Mouse (Mus musculus): ENCODE results near the gene Col27a1. TPM values are rescaled to one million over a fixed set of nuclear protein-coding genes. Genes with fewer than 3 reads are reported as not detected.
A peak's percentile ranks its signal among the peaks of the same experiment; 100 is the strongest.

The Col27a1 gene
- polyA plus RNA-seq, 1 experiment from 2014 or later, result 3.8 TPM

DNA sequence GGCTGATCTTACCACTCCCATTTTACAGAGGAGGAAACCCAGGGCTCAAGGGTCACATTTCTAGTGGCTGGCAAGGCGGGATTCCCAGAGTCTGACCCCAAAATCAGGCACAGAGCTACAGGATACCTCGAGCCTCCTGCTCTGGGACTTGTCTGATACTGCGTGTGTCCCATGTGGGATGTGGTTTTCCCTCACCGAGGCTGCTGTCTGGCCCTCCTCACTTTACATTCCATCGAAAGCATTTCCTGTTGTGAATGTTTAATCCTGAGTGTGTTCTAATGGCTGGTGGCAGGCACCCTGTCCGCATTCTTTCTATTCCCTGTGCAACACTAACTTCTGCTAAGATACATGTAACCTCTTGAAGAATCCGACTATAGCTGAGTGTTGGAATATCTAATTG is 24.3 kb downstream of the Col27a1 start:
- Histone ChIP-seq H3K27ac (ENCODE audit: poor library complexity, severe bottlenecking) (peak overlapping the region; percentile 2; the same call in 1 of the 2 replicates), H3K4me1 (replicated peaks) (peaks cover 40% of the 10 kb centered on the region), H3K27me3 (replicated peaks) (no peaks in the 10 kb centered on the region), H3K9me3 (replicated peaks) (no peaks in the 10 kb centered on the region), H3K4me3 (no peak overlapping the region), H3K36me3 (no peaks in the 10 kb centered on the region), H3K9ac (0 out of 2 replicates have a peak overlapping the region, but pooled peaks have one; percentile 31), H3K4me2 (no peak overlapping the region)
- WGBS, result 26% methylated on average over 7 of the region's 7 CpGs
- ATAC-seq (ENCODE audit: insufficient number of reproducible peaks, low FRiP score), result no peak

- no peak overlapping the region for H3K4me2 ChIP-seq
- no peak overlapping the region for H3K9ac ChIP-seq
- 81% methylated on average over 5 of the region's 5 CpGs for WGBS
- no peak overlapping the region for H3K27ac ChIP-seq (ENCODE audit: poor library complexity, severe bottlenecking)
- H3K4me1 ChIP-seq (replicated peaks), result peaks cover 35% of the 10 kb centered on the region
- H3K4me3 ChIP-seq, result no peak overlapping the region
- H3K9me3 ChIP-seq (replicated peaks), result no peaks in the 10 kb centered on the region
- no peaks in the 10 kb centered on the region for H3K36me3 ChIP-seq
- no peaks in the 10 kb centered on the region for H3K27me3 ChIP-seq (replicated peaks)
- ATAC-seq (ENCODE audit: insufficient number of reproducible peaks, low FRiP score), result no peak
These were observed 24.9 kb downstream of the Col27a1 start for GRCm38 (mm10) chr4:63238722-63239121.

- H3K4me3 ChIP-seq, result no peak overlapping the region
- H3K27ac ChIP-seq (ENCODE audit: poor library complexity, severe bottlenecking), result no peak overlapping the region
- H3K4me2 ChIP-seq, result no peak overlapping the region
- 88% methylated on average over 3 of the region's 3 CpGs for WGBS
- no peaks in the 10 kb centered on the region for H3K27me3 ChIP-seq (replicated peaks)
- H3K9ac ChIP-seq, result no peak overlapping the region
- H3K36me3 ChIP-seq, result no peaks in the 10 kb centered on the region
- peaks cover 19% of the 10 kb centered on the region for H3K4me1 ChIP-seq (replicated peaks)
- no peaks in the 10 kb centered on the region for H3K9me3 ChIP-seq (replicated peaks)
- ATAC-seq (ENCODE audit: insufficient number of reproducible peaks, low FRiP score), result no peak
These were observed 27.2 kb downstream of the Col27a1 start for GRCm38 (mm10) chr4:63241031-63241430.

DNA sequence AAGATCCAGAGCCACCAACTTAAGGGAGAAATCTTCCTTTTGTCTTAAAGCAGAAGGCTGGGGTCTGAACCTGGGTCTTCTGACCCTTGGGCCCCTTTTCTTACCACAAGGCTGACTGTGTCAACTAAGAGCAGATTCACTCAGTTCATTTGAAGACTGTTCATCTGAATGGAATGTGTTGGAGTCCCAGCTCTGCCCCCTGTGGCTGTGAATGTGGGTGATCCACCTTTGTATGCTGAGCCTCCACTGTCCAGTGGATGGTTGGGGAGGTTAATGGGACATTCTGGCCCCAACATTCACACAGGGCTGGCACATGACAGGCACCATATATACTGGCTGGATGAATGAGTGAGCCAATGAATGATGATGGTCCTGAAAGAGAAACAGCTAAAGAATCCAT is 34.2 kb downstream of the Col27a1 start:
- Histone ChIP-seq H3K9me3 (replicated peaks) (no peaks in the 10 kb centered on the region), H3K4me2 (no peak overlapping the region), H3K36me3 (no peaks in the 10 kb centered on the region), H3K4me1 (replicated peaks) (no peaks in the 10 kb centered on the region), H3K4me3 (no peak overlapping the region), H3K27me3 (replicated peaks) (no peaks in the 10 kb centered on the region), H3K27ac (ENCODE audit: poor library complexity, severe bottlenecking) (no peak overlapping the region), H3K9ac (no peak overlapping the region)
- ATAC-seq (ENCODE audit: insufficient number of reproducible peaks, low FRiP score), result no peak

GRCm38 (mm10) chr4:63248951-63249350 is 35.1 kb downstream of the Col27a1 start:
- no peaks in the 10 kb centered on the region for H3K36me3 ChIP-seq
- 59% methylated on average over 6 of the region's 6 CpGs for WGBS
- ATAC-seq (ENCODE audit: insufficient number of reproducible peaks, low FRiP score), result no peak

DNA sequence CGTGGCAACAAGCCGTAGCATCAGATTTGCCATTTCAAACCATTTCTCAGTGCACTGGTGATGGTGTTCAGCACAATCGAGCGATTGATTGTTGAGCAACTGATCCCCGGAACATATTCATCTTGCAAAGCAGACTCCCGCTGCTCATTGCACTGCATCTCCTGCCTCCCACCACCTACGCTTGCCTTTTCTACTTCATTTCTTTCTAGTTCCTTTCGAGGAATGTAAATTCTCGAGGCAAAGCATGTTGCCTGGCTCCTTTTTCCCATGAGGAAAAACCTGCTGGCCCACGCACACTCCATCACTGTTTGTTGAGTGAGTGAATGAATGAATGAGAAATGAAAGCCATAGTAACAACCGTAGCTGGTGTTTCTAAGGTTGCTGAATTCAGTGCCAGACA is 38.0 kb downstream of the Col27a1 start:
- 85% methylated on average over 11 of the region's 11 CpGs for WGBS
- 0 out of 2 replicates have a peak, but pooled peaks cover 2% of the 10 kb centered on the region for H3K36me3 ChIP-seq

More at GRCm38 (mm10) chr4:63248951-63249350, 35.1 kb downstream of the Col27a1 start:
- H3K27me3 ChIP-seq (replicated peaks), result no peaks in the 10 kb centered on the region
- H3K4me2 ChIP-seq, result no peak overlapping the region
- no peak overlapping the region for H3K4me3 ChIP-seq
- no peaks in the 10 kb centered on the region for H3K9me3 ChIP-seq (replicated peaks)
- H3K4me1 ChIP-seq (replicated peaks), result no peaks in the 10 kb centered on the region
- H3K9ac ChIP-seq, result no peak overlapping the region
- no peak overlapping the region for H3K27ac ChIP-seq (ENCODE audit: poor library complexity, severe bottlenecking)

DNA sequence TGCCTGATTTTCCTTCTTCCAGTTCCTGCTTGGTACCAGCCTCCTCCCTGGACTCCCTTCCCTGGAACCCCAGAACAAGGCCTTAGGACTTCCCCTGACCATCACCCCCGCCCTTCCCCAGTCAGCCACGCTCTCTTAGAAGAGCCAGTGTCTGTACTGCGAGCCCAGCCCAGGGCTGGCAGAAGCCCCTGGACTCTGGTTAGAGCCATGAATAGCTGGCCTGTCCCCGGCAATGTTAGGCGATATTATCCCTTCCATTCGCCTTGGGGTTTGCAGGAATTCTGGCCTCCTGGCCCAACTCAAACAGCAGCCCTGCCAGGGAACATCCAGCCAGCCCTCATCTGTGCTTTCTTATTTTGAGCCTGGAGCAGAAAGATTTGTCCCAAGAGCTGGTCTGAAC is 39.9 kb downstream of the Col27a1 start:
- ATAC-seq (ENCODE audit: insufficient number of reproducible peaks, low FRiP score), result no peak
- 0 out of 2 replicates have a peak, but pooled peaks cover 2% of the 10 kb centered on the region for H3K36me3 ChIP-seq
- 77% methylated on average over 6 of the region's 6 CpGs for WGBS

More for the DNA sequence above, 38.0 kb downstream of the Col27a1 start:
- no peaks in the 10 kb centered on the region for H3K9me3 ChIP-seq (replicated peaks)
- H3K4me3 ChIP-seq, result no peak overlapping the region
- no peaks in the 10 kb centered on the region for H3K27me3 ChIP-seq (replicated peaks)
- no peaks in the 10 kb centered on the region for H3K4me1 ChIP-seq (replicated peaks)
- H3K9ac ChIP-seq, result no peak overlapping the region
- ATAC-seq (ENCODE audit: insufficient number of reproducible peaks, low FRiP score), result no peak
- no peak overlapping the region for H3K4me2 ChIP-seq
- no peak overlapping the region for H3K27ac ChIP-seq (ENCODE audit: poor library complexity, severe bottlenecking)

GRCm38 (mm10) chr4:63254151-63254550 is 40.3 kb downstream of the Col27a1 start:
- no peaks in the 10 kb centered on the region for H3K4me1 ChIP-seq (replicated peaks)
- H3K9ac ChIP-seq, result no peak overlapping the region
- no peak overlapping the region for H3K27ac ChIP-seq (ENCODE audit: poor library complexity, severe bottlenecking)
- no peaks in the 10 kb centered on the region for H3K27me3 ChIP-seq (replicated peaks)
- H3K4me3 ChIP-seq, result no peak overlapping the region
- no peaks in the 10 kb centered on the region for H3K9me3 ChIP-seq (replicated peaks)
- 0 out of 2 replicates have a peak, but pooled peaks cover 2% of the 10 kb centered on the region for H3K36me3 ChIP-seq
- ATAC-seq (ENCODE audit: insufficient number of reproducible peaks, low FRiP score), result no peak
- 71% methylated on average over 2 of the region's 2 CpGs for WGBS
- H3K4me2 ChIP-seq, result no peak overlapping the region

More for the DNA sequence above, 39.9 kb downstream of the Col27a1 start:
- no peak overlapping the region for H3K4me3 ChIP-seq
- H3K27me3 ChIP-seq (replicated peaks), result no peaks in the 10 kb centered on the region
- no peak overlapping the region for H3K9ac ChIP-seq
- no peak overlapping the region for H3K4me2 ChIP-seq
- no peaks in the 10 kb centered on the region for H3K9me3 ChIP-seq (replicated peaks)
- no peaks in the 10 kb centered on the region for H3K4me1 ChIP-seq (replicated peaks)
- H3K27ac ChIP-seq (ENCODE audit: poor library complexity, severe bottlenecking), result no peak overlapping the region

- Histone ChIP-seq H3K4me2 (no peak overlapping the region), H3K9me3 (replicated peaks) (no peaks in the 10 kb centered on the region), H3K27ac (ENCODE audit: poor library complexity, severe bottlenecking) (no peak overlapping the region), H3K4me1 (replicated peaks) (peaks cover 19% of the 10 kb centered on the region), H3K9ac (no peak overlapping the region), H3K36me3 (0 out of 2 replicates have a peak, but pooled peaks cover 2% of the 10 kb centered on the region), H3K4me3 (no peak overlapping the region), H3K27me3 (replicated peaks) (no peaks in the 10 kb centered on the region)
- no peak for ATAC-seq (ENCODE audit: insufficient number of reproducible peaks, low FRiP score)
- WGBS, result 73% methylated on average over 2 of the region's 2 CpGs
These were observed 42.6 kb downstream of the Col27a1 start for GRCm38 (mm10) chr4:63256371-63256770.

DNA sequence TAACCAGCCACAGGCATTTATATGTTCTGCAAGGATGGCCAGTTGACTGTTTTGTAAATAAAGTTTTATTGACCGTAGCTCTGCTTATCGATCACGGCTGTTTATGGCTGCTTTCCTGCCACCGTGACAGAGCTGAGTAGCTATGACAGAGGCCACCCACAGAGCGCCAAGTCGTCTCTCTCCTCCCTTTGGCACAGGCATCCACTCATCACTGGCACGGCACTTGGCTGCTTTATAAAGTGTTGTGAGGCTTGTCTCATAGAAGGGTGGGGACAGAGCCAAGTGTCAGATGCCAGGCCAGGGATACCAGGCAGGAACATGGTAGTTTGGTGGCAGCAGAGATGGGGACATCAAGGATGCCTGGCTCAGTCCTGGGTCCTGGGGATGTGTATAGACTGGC is 43.5 kb downstream of the Col27a1 start:
- Histone ChIP-seq H3K27me3 (replicated peaks) (no peaks in the 10 kb centered on the region), H3K36me3 (0 out of 2 replicates have a peak, but pooled peaks cover 2% of the 10 kb centered on the region), H3K27ac (ENCODE audit: poor library complexity, severe bottlenecking) (no peak overlapping the region), H3K4me1 (replicated peaks) (peaks cover 26% of the 10 kb centered on the region), H3K4me3 (no peak overlapping the region), H3K9me3 (replicated peaks) (no peaks in the 10 kb centered on the region), H3K4me2 (no peak overlapping the region), H3K9ac (no peak overlapping the region)
- no peak for ATAC-seq (ENCODE audit: insufficient number of reproducible peaks, low FRiP score)
- WGBS, result 86% methylated on average over 7 of the region's 7 CpGs

DNA sequence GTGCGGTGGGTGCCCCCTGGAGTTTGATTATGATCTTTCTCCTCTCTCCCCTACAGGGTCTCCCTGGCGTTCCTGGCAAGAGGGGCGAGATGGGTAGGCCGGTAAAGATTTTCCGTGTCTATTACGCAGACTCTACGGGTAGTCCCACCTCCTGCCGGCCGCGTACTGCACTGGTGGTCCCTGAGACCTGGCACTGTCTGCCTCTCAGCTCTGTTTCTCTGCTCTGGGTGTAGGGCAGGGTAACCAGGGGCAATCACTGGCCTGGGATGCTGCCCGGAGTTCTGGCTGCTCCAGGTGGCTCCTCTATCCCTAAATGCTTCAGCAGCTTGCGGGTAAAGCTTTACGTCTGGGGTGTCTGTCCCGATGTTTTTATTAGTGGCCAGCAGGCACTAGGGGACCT is 44.3 kb downstream of the Col27a1 start:
- ATAC-seq (ENCODE audit: insufficient number of reproducible peaks, low FRiP score), result no peak
- H3K4me3 ChIP-seq, result no peak overlapping the region
- H3K9ac ChIP-seq, result no peak overlapping the region
- no peaks in the 10 kb centered on the region for H3K27me3 ChIP-seq (replicated peaks)
- H3K27ac ChIP-seq (ENCODE audit: poor library complexity, severe bottlenecking), result no peak overlapping the region
- 87% methylated on average over 14 of the region's 14 CpGs for WGBS
- peaks cover 32% of the 10 kb centered on the region for H3K4me1 ChIP-seq (replicated peaks)
- no peaks in the 10 kb centered on the region for H3K9me3 ChIP-seq (replicated peaks)
- H3K4me2 ChIP-seq, result no peak overlapping the region
- 0 out of 2 replicates have a peak, but pooled peaks cover 2% of the 10 kb centered on the region for H3K36me3 ChIP-seq

GRCm38 (mm10) chr4:63259066-63259465 is 45.3 kb downstream of the Col27a1 start:
- H3K36me3 ChIP-seq, result 0 out of 2 replicates have a peak, but pooled peaks cover 2% of the 10 kb centered on the region

More at GRCm38 (mm10) chr4:63259066-63259465, 45.3 kb downstream of the Col27a1 start:
- H3K4me3 ChIP-seq, result no peak overlapping the region
- no peak overlapping the region for H3K27ac ChIP-seq (ENCODE audit: poor library complexity, severe bottlenecking)
- ATAC-seq (ENCODE audit: insufficient number of reproducible peaks, low FRiP score), result no peak
- peaks cover 35% of the 10 kb centered on the region for H3K4me1 ChIP-seq (replicated peaks)
- 83% methylated on average over 6 of the region's 6 CpGs for WGBS
- no peaks in the 10 kb centered on the region for H3K9me3 ChIP-seq (replicated peaks)
- no peak overlapping the region for H3K9ac ChIP-seq
- H3K27me3 ChIP-seq (replicated peaks), result no peaks in the 10 kb centered on the region
- no peak overlapping the region for H3K4me2 ChIP-seq
